Mouse (Mus musculus): ENCODE measurements at regions not wholly inside any gene's neighbourhood (a gene's known extent, or its start where the extent isn't known, plus 50 kb on each side); places are given as distances from the start of the nearest gene placed in this dataset.
"Not testable (repeated sequence)": the region's sequence is repeated elsewhere in the genome, so short reads cannot be mapped to it uniquely, and the experiment has no call there.

DNA sequence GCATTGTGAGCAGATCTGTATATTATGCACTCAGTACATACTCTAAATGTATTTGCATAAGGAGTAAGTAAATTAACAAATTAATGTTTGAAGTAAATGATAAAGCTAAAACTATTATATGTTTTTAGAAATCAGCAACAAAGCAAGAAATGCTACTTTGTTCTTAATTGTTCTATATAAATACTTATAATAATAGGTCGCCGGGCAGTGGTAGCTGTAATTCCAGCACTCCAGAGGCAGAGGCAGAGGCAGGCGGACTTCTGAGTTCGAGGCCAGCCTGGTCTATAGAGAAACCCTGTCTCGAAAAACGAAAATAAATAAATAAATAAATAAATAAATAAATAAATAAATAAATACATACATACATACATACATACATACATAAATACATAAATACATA, 138.3 kb downstream of the Fam174a start:
- TF ChIP-seq CTCF (IDR thresholded peaks at IDR 0.05; ENCODE audit: low read depth, low read length); GATA1 (IDR thresholded peaks at IDR 0.05; ENCODE audit: borderline replicate concordance, low read length): not testable (repeated sequence)

All from G1E (cell line).